Mouse (Mus musculus): ENCODE measurements at regions not wholly inside any gene's neighbourhood (a gene's known extent, or its start where the extent isn't known, plus 50 kb on each side); places are given as distances from the start of the nearest gene placed in this dataset.

GRCm38 (mm10) chr4:154726636-154727045 lies 59.0 kb upstream of the Actrt2 start:
- no peak for DNase-seq

GRCm38 (mm10) chr4:154727945-154728344 lies 60.3 kb upstream of the Actrt2 start:
- no peak for DNase-seq

- DNase-seq: no peak
Observed at GRCm38 (mm10) chr4:154730646-154731045, 63.0 kb upstream of the Actrt2 start.

- DNase-seq: no peak
Observed at GRCm38 (mm10) chr4:154731345-154731744, 63.7 kb upstream of the Actrt2 start.

- no peak for DNase-seq
Observed at GRCm38 (mm10) chr4:154736071-154736470, 68.4 kb upstream of the Actrt2 start.

- no peak for DNase-seq
Observed at GRCm38 (mm10) chr4:154741123-154741890, 73.6 kb upstream of the Actrt2 start.

- DNase-seq: no peak
Observed at GRCm38 (mm10) chr4:154746323-154747005, 78.8 kb upstream of the Actrt2 start.

- DNase-seq: no peak
Observed at GRCm38 (mm10) chr4:154747006-154747343, 79.3 kb upstream of the Actrt2 start.

- peak; percentile 67 for DNase-seq
Observed at GRCm38 (mm10) chr4:154749160-154749559, 81.5 kb upstream of the Actrt2 start.

GRCm38 (mm10) chr4:154749996-154750395 lies 82.3 kb upstream of the Actrt2 start:
- DNase-seq: no peak

- DNase-seq: no peak
Observed at GRCm38 (mm10) chr4:154750440-154751107, 82.9 kb upstream of the Actrt2 start.

GRCm38 (mm10) chr4:154754445-154754844 lies 82.8 kb upstream of the Ttc34 start:
- DNase-seq: peak; percentile 49

GRCm38 (mm10) chr4:154756740-154757446 lies 80.4 kb upstream of the Ttc34 start:
- no peak for DNase-seq

- no peak for DNase-seq
Observed at GRCm38 (mm10) chr4:154759881-154760280, 77.4 kb upstream of the Ttc34 start.

GRCm38 (mm10) chr4:154764238-154764637 lies 73.0 kb upstream of the Ttc34 start:
- no peak for DNase-seq

- DNase-seq: no peak
Observed at GRCm38 (mm10) chr4:154766158-154766557, 71.1 kb upstream of the Ttc34 start.

GRCm38 (mm10) chr4:154771330-154772076 lies 65.8 kb upstream of the Ttc34 start:
- DNase-seq: no peak

GRCm38 (mm10) chr4:154772077-154772462 lies 65.2 kb upstream of the Ttc34 start:
- no peak for DNase-seq

- no peak for DNase-seq
Observed at GRCm38 (mm10) chr4:154773830-154774229, 63.4 kb upstream of the Ttc34 start.

- DNase-seq: no peak
Observed at GRCm38 (mm10) chr4:154774332-154774731, 62.9 kb upstream of the Ttc34 start.

- DNase-seq: no peak
Observed at GRCm38 (mm10) chr4:154778818-154779217, 58.4 kb upstream of the Ttc34 start.

- no peak for DNase-seq
Observed at GRCm38 (mm10) chr4:154781391-154781790, 55.9 kb upstream of the Ttc34 start.
